Mouse (Mus musculus): ENCODE data around the gene Nisch. TPM values are rescaled to one million over a fixed set of nuclear protein-coding genes. Genes with fewer than 3 reads are reported as not detected.
A peak's percentile ranks its signal among the peaks of the same experiment; 100 is the strongest.

The Nisch gene
- 280 and 343 TPM in 2 replicates for polyA plus RNA-seq (2014; fragmentation: Nextera tagmentation; extraction: Ambion mirVana)

- DNase-seq: no peak
These were observed at the start of gene Nisch for GRCm38 (mm10) chr14:31216846-31217245. Gene Nisch (minus strand): TSS chr14:31216946.

GRCm38 (mm10) chr14:31260932-31261331 is 44.2 kb upstream of the Nisch start:
- Histone ChIP-seq H3K9me3 (ENCODE audit: control insufficient read depth, low read length) (no peaks in the 10 kb centered on the region), H3K36me3 (ENCODE audit: control insufficient read depth, insufficient read depth, low read length) (peaks cover 77% of the 10 kb centered on the region), H3K9ac (replicated peaks; ENCODE audit: low read length) (no peak overlapping the region), H3K4me3 (replicated peaks; ENCODE audit: low read depth, low read length) (no peak overlapping the region), H3K4me2 (ENCODE audit: low read length) (no peak overlapping the region), H3K4me1 (ENCODE audit: control insufficient read depth, insufficient read depth, low read length) (no peaks in the 10 kb centered on the region), H3K27me3 (ENCODE audit: control insufficient read depth, insufficient read depth, low read length) (no peaks in the 10 kb centered on the region), H3K27ac (replicated peaks; ENCODE audit: low read depth, low read length) (no peak overlapping the region)
- ATAC-seq (ENCODE audit: low FRiP score, low TSS enrichment) (no peak), DNase-seq (no peak)
- WGBS: 94% methylated on average over 9 of the region's 9 CpGs

More at GRCm38 (mm10) chr14:31216846-31217245, at the start of gene Nisch:
- Histone ChIP-seq H3K4me1 (ENCODE audit: control insufficient read depth, insufficient read depth, low read length) (0 out of 2 replicates have a peak, but pooled peaks cover 5% of the 10 kb centered on the region), H3K9me3 (ENCODE audit: control insufficient read depth, low read length) (no peaks in the 10 kb centered on the region), H3K27ac (replicated peaks; ENCODE audit: low read depth, low read length) (0 out of 2 replicates have a peak within 1 kb of the TSS, but pooled peaks have one; percentile 20), H3K4me2 (ENCODE audit: low read length) (peak within 1 kb of the TSS; percentile 12), H3K9ac (replicated peaks; ENCODE audit: low read length) (no peak within 1 kb of the TSS), H3K36me3 (ENCODE audit: control insufficient read depth, insufficient read depth, low read length) (no peaks in the 10 kb centered on the region), H3K27me3 (ENCODE audit: control insufficient read depth, insufficient read depth, low read length) (no peaks in the 10 kb centered on the region), H3K4me3 (replicated peaks; ENCODE audit: low read depth, low read length) (no peak within 1 kb of the TSS)
- ATAC-seq (ENCODE audit: low FRiP score, low TSS enrichment): no peak
- WGBS: 49% methylated on average over 2 of the region's 2 CpGs

GRCm38 (mm10) chr14:31260374-31260773 is 43.6 kb upstream of the Nisch start:
- H3K27ac ChIP-seq (replicated peaks; ENCODE audit: low read depth, low read length): no peak overlapping the region
- ATAC-seq (ENCODE audit: low FRiP score, low TSS enrichment): no peak
- no peak overlapping the region for H3K4me2 ChIP-seq (ENCODE audit: low read length)
- H3K9me3 ChIP-seq (ENCODE audit: control insufficient read depth, low read length): no peaks in the 10 kb centered on the region
- H3K36me3 ChIP-seq (ENCODE audit: control insufficient read depth, insufficient read depth, low read length): peaks cover 83% of the 10 kb centered on the region
- DNase-seq: no peak
- WGBS: 97% methylated on average over 4 of the region's 4 CpGs
- no peak overlapping the region for H3K9ac ChIP-seq (replicated peaks; ENCODE audit: low read length)
- H3K27me3 ChIP-seq (ENCODE audit: control insufficient read depth, insufficient read depth, low read length): no peaks in the 10 kb centered on the region
- no peak overlapping the region for H3K4me3 ChIP-seq (replicated peaks; ENCODE audit: low read depth, low read length)
- H3K4me1 ChIP-seq (ENCODE audit: control insufficient read depth, insufficient read depth, low read length): no peaks in the 10 kb centered on the region

GRCm38 (mm10) chr14:31258476-31259050 is 41.8 kb upstream of the Nisch start:
- Histone ChIP-seq H3K9me3 (ENCODE audit: control insufficient read depth, low read length) (no peaks in the 10 kb centered on the region), H3K36me3 (ENCODE audit: control insufficient read depth, insufficient read depth, low read length) (peaks cover 99% of the 10 kb centered on the region), H3K27me3 (ENCODE audit: control insufficient read depth, insufficient read depth, low read length) (no peaks in the 10 kb centered on the region), H3K9ac (replicated peaks; ENCODE audit: low read length) (no peak overlapping the region), H3K4me1 (ENCODE audit: control insufficient read depth, insufficient read depth, low read length) (no peaks in the 10 kb centered on the region), H3K27ac (replicated peaks; ENCODE audit: low read depth, low read length) (no peak overlapping the region), H3K4me2 (ENCODE audit: low read length) (no peak overlapping the region), H3K4me3 (replicated peaks; ENCODE audit: low read depth, low read length) (no peak overlapping the region)
- 96% methylated on average over 14 of the region's 14 CpGs for whole genome bisulfite sequencing
- DNase-seq: no peak
- no peak for ATAC-seq (ENCODE audit: low FRiP score, low TSS enrichment)

GRCm38 (mm10) chr14:31252091-31252490 is 35.3 kb upstream of the Nisch start:
- H3K27ac ChIP-seq (replicated peaks; ENCODE audit: low read depth, low read length): no peak overlapping the region
- peaks cover 46% of the 10 kb centered on the region for H3K36me3 ChIP-seq (ENCODE audit: control insufficient read depth, insufficient read depth, low read length)
- H3K4me3 ChIP-seq (replicated peaks; ENCODE audit: low read depth, low read length): peak overlapping the region; percentile 97
- DNase-seq (no peak), ATAC-seq (ENCODE audit: low FRiP score, low TSS enrichment) (no peak)
- peak overlapping the region; percentile 80 for H3K4me2 ChIP-seq (ENCODE audit: low read length)
- no peaks in the 10 kb centered on the region for H3K9me3 ChIP-seq (ENCODE audit: control insufficient read depth, low read length)
- peaks cover 9% of the 10 kb centered on the region; the same call in 1 of the 2 replicates for H3K4me1 ChIP-seq (ENCODE audit: control insufficient read depth, insufficient read depth, low read length)
- peak overlapping the region; percentile 98 for H3K9ac ChIP-seq (replicated peaks; ENCODE audit: low read length)
- no peaks in the 10 kb centered on the region for H3K27me3 ChIP-seq (ENCODE audit: control insufficient read depth, insufficient read depth, low read length)
- 89% methylated on average over 5 of the region's 5 CpGs for WGBS

- no peak for ATAC-seq (ENCODE audit: low FRiP score, low TSS enrichment)
These were observed 34.9 kb upstream of the Nisch start for GRCm38 (mm10) chr14:31251626-31252025.

GRCm38 (mm10) chr14:31251084-31251604 is 34.4 kb upstream of the Nisch start, which contains the start of the genes Phf7 and Bap1:
Gene Phf7 (minus strand): TSS chr14:31251317.
Gene Bap1 (plus strand): TSS chr14:31251450.
- Histone ChIP-seq H3K27ac (replicated peaks; ENCODE audit: low read depth, low read length) (peak within 1 kb of the TSS; percentile 94), H3K9ac (replicated peaks; ENCODE audit: low read length) (peak within 1 kb of the TSS; percentile 98), H3K9me3 (ENCODE audit: control insufficient read depth, low read length) (no peaks in the 10 kb centered on the region), H3K4me3 (replicated peaks; ENCODE audit: low read depth, low read length) (peak within 1 kb of the TSS; percentile 97), H3K4me2 (ENCODE audit: low read length) (peak within 1 kb of the TSS; percentile 80), H3K27me3 (ENCODE audit: control insufficient read depth, insufficient read depth, low read length) (no peaks in the 10 kb centered on the region), H3K36me3 (ENCODE audit: control insufficient read depth, insufficient read depth, low read length) (peaks cover 37% of the 10 kb centered on the region), H3K4me1 (ENCODE audit: control insufficient read depth, insufficient read depth, low read length) (peaks cover 9% of the 10 kb centered on the region; the same call in 1 of the 2 replicates)
- under 1% methylated on average over 73 of the region's 75 CpGs for WGBS
- ATAC-seq (ENCODE audit: low FRiP score, low TSS enrichment) (peak; percentile 92), DNase-seq (peak; percentile 98)

More at GRCm38 (mm10) chr14:31251626-31252025, 34.9 kb upstream of the Nisch start:
- WGBS: 3% methylated on average over 18 of the region's 18 CpGs
- peak overlapping the region; percentile 98 for H3K9ac ChIP-seq (replicated peaks; ENCODE audit: low read length)
- no peak for DNase-seq
- peaks cover 42% of the 10 kb centered on the region for H3K36me3 ChIP-seq (ENCODE audit: control insufficient read depth, insufficient read depth, low read length)
- H3K4me3 ChIP-seq (replicated peaks; ENCODE audit: low read depth, low read length): peak overlapping the region; percentile 97
- H3K27ac ChIP-seq (replicated peaks; ENCODE audit: low read depth, low read length): peak overlapping the region; percentile 94
- H3K4me2 ChIP-seq (ENCODE audit: low read length): peak overlapping the region; percentile 80
- no peaks in the 10 kb centered on the region for H3K27me3 ChIP-seq (ENCODE audit: control insufficient read depth, insufficient read depth, low read length)
- H3K4me1 ChIP-seq (ENCODE audit: control insufficient read depth, insufficient read depth, low read length): peaks cover 9% of the 10 kb centered on the region; the same call in 1 of the 2 replicates
- H3K9me3 ChIP-seq (ENCODE audit: control insufficient read depth, low read length): no peaks in the 10 kb centered on the region

- H3K4me1 ChIP-seq (ENCODE audit: control insufficient read depth, insufficient read depth, low read length): peaks cover 9% of the 10 kb centered on the region; the same call in 1 of the 2 replicates
- 20% methylated on average over 38 of the region's 38 CpGs for WGBS
- no peaks in the 10 kb centered on the region for H3K27me3 ChIP-seq (ENCODE audit: control insufficient read depth, insufficient read depth, low read length)
- ATAC-seq (ENCODE audit: low FRiP score, low TSS enrichment) (peak; percentile 87), DNase-seq (no peak)
- no peaks in the 10 kb centered on the region for H3K9me3 ChIP-seq (ENCODE audit: control insufficient read depth, low read length)
- H3K4me3 ChIP-seq (replicated peaks; ENCODE audit: low read depth, low read length): peak overlapping the region; percentile 97
- H3K27ac ChIP-seq (replicated peaks; ENCODE audit: low read depth, low read length): peak overlapping the region; percentile 94
- H3K4me2 ChIP-seq (ENCODE audit: low read length): peak overlapping the region; percentile 80
- peaks cover 30% of the 10 kb centered on the region for H3K36me3 ChIP-seq (ENCODE audit: control insufficient read depth, insufficient read depth, low read length)
- peak overlapping the region; percentile 98 for H3K9ac ChIP-seq (replicated peaks; ENCODE audit: low read length)
These were observed 33.7 kb upstream of the Nisch start for GRCm38 (mm10) chr14:31250222-31251083.
